Mouse (Mus musculus) spleen, adult 18-20 months (tissue): Measurements from ENCODE around the gene Pim3.
A peak's percentile ranks its signal among the peaks of the same experiment; 100 is the strongest.

Experiments used
- DNase-seq, 2 experiments: peaks; one replicate each; pipeline ENCODE4 v3.0.0; 2022; ENCODE audit warnings: mixed read lengths in 2 of 2

The Pim3 gene

DNA sequence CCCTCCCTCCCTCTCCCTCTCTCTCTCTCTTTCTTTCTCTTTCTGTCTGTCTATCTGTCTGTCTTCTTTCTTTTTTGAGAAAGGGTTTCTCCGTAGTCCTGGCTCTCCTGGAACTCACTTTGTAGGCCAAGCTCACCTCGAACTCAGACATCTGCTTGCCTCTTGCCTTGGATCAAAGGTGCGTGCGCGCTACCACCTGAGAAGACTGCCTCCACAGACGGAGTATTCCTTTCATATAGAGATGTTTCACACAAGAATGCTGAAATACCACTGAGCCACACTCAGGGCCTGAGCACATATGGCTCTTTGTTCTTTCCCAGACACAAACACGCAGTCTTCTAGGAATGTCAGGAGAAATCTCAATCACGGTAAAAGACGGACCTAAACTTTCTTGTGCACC is 21.4 kb downstream of the Pim3 start:
- DNase-seq = no peak

DNA sequence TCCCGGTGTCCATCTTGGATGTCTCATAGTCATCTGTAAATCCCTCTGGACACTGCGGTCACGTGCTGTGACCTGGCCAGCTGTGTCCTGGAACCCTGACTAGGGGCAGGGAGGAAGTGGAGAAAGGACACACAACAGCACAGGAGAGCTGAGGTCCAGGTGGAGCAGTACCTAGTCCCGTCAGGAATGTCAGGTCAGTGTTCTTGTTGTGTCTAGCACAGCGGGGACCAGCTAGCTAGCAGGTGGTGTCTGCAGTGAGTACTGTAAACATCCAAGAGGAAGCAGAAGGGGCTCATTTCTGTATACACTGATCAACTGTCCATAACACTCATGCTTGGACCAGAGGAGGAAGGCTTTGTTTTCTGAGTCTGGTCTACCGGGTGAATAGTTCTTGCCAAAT is 23.4 kb downstream of the Pim3 start:
- DNase-seq = no peak

DNA sequence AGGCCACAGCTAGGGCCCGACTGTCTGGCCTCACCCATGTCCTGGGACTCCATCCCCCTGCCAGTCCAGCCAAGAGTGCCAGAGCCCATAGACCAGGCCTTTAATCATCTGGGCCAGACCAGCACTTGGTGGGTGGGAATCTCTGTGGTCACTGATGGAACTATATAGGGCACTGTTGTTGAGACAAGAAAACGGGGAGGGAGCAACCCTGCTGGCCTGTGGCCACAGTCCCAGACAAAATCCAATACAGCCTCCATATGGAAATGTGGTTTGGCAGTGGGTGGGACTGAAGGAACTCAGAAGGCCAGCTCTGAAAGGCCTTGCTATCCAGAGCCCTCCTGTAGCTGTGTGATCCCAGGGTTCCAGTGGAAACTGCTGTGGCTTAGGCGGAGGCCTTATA is 27.0 kb downstream of the Pim3 start:
- no peak for DNase-seq

DNA sequence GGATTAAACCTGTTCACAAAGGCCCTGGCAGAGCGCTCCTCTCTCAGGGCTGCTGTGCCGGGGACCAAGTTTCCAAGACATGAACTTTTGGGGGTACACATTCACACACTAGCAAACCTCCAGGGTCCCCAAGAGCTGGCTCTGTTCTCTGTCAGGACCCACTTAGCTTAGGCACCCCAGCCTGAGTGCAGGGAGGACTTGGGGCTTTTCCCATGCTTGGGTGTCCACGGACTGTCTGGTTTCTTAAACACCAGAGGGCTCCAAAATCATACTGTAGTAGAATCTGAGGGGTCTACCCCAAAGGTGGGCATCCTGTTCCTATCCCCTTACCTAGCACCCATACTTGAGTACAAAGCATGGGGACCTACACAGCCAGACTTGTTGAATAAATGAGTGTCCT is 28.0 kb downstream of the Pim3 start:
- no peak for DNase-seq

DNA sequence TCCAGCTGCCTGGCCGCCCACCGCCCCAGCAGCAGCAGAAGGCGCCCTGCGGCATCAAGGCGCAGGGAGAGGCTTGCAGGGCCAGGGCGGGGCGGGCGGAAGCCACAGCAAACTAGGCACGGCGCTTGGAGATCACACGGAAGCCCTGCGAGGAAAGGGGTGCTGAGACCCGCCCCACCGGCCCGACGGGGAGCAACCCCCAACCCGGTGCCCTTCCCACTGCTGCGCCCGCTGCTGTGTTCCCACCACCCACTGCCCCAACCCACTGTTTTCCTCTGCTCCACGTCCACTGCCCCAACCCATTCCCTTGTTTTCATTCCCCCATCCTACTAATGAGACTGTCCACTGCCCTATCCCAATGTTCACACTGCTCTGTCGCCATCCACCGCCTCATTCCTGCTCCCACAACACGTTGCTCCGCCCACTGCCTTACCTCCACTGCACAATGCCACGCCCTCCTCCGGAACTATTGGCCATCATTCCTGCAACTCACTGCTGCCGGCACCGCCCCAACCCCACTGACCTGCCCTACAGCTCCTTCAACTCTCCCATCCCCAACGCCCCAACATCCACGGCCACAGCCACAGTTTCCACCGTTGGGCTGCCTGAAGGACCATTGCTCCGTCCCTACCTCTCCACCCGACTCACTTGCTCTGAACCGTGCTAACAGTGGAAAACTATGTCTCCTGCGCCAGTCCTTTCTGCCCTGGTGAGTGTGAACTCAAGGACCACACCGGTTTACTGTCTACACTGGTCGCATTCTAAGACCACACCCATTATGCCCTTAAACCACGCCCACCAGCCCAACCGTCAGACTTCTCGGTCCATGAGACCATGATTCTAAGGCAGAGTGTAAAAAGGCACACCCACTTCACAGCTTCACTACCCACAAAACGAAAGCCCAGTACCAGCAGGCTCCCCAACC is 29.0 kb downstream of the Pim3 start:
- DNase-seq = peak; percentile 51 to 66

DNA sequence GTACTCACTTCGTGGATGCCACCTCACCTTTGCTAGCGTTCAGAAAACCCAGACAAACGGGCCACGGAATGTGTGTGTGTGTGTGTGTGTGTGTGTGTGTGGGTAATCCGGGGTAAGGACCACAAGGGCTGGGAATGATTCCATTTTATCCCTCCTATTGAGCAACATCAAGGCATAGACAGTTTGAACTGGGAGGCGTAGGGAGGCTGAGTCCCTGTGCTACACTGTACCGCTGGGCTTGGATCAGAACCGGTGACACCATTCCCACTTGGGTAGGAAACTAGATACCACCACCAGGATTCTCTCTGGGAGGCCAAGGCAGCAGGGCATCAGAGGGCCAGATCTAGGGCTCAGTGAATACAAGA is 29.7 kb downstream of the Pim3 start:
- no peak for DNase-seq

DNA sequence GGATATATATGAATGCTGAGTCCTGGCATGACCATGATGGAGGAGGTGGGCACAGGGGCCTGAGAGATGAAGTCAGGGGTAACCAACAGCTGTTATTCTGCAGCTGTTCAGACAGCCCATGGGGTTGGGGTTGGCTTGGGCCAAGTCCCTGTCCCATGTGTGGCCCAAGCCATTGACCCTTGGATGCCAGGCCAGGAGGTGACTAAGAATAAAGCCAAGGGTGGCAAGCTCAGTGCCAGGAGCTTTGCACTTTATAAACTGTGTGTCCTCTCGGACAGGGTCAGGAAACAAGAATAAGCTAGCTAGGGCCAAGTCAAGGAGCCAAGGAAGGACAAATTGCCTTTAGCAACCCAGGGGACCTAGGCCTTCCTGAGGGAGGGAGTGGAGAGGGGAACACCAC is 30.3 kb downstream of the Pim3 start:
- no peak for DNase-seq

DNA sequence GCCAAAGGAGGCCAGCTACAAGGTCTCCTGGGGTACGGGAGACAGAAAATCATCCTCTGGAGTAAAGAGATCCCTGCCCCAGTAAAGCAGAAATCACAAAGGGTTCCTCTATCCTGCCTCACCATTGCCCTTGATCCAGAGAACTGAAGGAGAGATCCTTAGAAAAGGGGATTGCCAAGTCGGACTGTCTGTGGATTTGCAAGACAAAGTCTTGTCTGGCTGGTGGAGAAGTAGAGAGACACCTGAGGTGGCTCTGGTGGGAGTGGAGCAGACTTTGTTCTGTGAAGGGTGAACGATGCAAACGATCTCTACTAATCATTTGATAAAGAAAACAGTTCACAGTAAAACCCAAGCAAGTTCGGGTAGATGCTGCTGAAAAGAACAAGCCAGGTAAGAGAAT is 30.9 kb downstream of the Pim3 start:
- DNase-seq = no peak

DNA sequence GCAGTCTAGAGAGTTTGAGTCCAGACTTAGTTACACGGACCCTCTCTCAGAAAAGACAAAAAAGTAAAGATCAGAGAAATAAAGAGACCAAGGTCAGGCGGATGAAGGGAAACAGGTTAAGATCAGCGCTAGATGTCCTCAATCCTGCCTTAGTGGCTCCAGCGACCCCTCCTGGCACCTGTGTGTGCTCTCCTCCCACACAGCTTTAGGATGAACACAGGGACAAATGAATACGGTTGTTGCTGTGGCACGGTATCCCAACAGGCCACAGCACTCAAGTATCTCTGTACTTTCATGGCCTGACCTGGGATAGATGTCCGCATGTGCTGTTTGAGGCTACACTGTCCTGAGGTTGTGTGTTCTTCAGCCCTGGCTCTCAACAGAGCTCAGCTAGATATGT is 33.1 kb downstream of the Pim3 start:
- DNase-seq = no peak

DNA sequence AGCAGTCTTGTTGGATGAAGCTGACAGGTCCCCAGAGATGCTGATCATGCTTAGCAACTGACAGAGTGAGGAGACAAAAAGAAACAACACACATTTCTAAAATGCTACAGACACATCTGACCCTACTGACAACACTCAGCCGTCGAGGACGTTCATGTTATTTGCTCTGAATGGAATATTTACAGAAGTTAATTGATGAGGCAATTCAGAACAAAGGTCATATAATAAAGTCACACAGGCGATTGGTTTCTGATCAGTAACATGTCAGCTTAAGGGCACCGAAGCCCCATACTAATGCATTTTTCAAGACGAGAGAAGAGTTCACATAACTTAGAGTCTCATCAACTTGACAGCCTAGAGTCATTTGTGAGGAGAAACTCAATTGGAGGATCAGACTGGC is 33.9 kb downstream of the Pim3 start:
- no peak for DNase-seq

DNA sequence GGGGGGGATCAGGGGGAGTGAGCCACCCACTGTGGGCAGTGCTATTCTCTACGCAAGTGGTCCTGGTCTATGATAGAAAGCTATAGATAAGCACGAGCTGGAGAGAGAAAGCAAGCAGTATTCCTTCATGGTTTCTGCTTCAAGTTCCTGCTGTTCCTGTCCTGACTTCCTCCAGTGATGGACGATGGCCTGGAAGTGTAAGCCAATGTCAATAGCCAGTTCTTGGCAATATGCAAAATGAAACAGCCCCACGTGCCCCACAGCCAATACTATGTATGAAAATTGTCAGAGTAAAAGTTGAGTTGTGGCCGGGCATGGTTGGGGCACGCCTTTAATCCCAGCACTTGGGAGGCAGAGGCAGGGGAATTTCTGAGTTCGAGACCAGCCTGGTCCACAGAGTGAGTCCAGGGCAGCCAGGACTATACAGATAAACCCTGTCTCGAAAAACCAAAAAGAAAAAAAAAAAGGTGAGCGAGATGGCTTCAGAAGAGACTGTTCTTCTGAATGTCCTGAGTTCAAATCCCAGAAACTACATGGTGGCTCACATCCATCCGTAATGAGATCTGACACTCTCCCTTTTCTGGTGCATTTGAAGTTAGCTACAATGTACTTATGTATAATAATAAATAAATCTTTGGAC is 34.5 kb downstream of the Pim3 start:
- DNase-seq = no peak

DNA sequence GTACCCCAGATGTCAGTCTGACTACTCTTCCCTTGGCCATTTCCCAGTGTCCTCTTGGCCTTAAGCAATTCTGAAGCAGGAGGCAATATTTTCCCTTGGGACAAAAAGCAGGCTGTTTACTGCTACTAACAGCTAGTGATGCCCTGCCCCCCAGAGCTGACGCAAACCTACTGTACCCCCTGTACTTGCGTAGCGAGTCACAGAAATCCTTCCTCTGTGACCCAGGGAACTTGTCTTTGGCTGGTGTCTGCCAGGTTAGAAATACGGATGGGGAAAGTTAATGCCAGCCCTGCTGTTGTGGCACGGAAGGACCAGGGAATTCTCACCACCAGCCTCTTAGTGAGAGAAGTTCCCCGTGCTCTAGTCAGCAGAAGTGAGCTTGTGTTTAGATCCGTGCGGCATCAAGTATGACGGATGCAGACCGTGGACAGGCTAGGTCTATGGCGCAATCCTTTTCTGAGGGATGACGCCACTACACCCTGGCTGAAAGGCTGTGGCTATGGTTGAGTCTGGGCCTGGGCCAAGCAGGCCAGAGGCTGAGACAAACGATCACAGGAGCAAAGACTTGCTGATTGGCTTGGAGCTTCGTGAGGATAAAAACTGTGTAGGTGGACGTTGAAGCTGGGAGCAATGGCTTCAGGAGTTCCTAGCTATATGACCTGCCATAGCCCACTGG is 40.4 kb downstream of the Pim3 start:
- DNase-seq = no peak

DNA sequence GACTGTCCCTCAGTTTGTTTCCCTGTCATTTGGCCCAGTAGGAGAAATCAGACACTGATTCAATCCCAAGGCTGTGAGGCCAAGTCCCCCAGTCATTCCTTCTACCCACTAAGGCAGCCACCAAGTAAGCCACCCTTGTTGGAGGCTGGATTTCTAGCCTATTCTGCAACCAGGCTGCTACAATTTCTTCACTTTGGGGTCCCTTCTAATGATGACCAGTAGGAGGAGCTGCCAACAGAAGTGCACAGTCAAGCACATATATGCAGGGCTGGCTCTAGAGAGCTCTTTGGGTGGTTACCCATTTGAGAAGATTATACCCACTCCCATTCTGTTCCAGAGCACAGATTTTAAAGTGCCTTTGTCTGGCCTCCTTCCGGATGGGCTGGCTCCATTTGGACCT is 41.1 kb downstream of the Pim3 start:
- no peak for DNase-seq

DNA sequence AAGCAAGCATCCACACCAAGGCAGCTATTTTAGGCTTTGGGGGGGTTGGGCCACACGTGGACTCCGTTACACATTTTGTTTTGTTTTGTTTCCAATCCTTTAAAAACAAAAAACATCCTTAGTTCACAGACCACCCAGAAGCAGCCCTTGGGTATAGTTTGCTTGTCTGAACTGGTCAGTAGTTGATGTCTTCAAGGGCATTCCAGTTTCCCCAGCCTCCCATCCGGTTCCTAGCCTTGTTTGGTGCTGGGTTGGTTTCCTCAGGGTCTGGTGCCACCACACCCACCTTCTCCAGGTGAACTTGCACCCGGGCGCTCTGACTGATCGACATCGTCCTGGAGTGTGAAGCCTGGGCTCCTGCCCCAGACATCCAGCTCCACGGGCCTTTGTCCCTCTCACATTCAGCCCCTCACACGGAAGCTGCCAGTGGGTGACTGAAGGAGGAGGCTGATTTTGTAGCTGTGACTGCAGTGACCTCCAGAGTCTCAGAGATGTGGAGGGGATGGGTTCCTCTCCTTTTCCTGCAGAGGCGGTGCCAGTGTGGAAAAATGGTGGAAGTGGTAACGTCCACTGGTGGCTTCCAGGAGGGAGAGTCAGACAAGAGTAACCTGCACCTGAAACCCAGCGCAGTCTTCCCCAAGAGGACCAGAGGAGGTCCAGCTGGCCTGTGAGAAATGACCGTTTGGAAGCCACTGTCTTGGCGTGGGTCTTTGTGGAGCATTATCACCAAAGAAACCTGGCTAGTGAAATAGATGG is 42.2 kb downstream of the Pim3 start:
- DNase-seq = no peak

DNA sequence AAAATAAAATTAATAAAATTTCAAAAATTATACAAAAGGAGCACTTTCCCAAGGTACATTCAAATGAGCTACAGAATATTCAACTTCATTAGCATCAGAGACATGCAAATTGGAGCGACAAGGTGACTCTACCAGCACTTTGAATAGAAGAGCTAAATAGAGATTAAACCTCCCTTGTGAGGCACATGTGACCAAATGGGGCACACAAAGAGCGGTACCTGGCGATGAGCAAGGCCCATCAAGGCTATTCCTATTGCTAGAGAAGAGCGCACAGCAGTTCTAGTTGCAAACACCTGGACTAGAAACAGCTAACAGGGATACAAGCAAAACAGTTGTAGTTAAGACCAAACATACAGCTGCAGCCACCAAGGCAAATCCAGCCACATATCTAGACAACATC is 44.4 kb downstream of the Pim3 start:
- no peak for DNase-seq

DNA sequence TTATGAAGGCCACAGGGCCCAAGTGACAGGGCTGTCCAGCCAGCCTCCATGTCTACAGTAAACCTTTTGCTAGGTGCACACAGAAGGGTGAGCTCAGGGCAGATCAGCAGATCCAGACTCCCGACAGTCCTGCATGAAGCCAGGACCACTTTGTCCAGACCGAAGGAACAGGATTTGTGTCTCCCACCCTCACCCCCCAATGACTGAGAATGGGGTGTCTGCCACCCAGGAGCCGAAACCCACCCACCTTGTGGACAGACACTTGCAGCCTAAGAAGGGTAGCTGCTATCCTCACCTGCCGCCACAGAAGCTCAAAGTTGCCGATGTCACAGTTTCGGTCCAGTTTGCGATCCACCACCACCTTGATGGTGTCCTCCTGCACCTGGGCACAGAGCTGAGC is 53.1 kb downstream of the Pim3 start:
- DNase-seq = no peak
